Mouse (Mus musculus) MEL-GATA-1-ER (cell line): ENCODE measurements at regions not wholly inside any gene's neighbourhood (a gene's known extent, or its start where the extent isn't known, plus 50 kb on each side); places are given as distances from the start of the nearest gene placed in this dataset.

ENCODE experiments used
- DNase-seq: peaks from one replicate; pipeline ENCODE4 v3.0.0-alpha.2; 2012; ENCODE audit warnings: low read depth; ENCODE audit errors: extremely low read depth

DNA sequence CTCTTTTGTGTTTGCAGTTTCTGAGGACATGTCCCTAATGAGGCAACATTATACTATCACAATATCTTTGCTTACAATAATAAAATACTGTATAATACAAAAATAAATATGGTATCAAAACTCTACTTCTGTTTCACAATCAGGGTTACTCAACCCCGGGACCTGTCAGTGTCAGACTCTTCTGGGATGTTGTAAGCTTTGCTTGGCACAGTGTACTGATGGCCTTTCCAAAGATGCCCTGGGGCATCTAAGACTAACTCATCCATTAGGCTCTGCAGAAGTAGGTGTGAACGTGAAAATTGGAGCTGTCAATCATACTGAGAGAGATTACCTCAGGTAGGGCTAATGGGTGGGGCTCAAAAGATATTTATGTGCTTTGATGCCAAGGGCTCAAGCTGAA, 249.0 kb downstream of the Gm5447 start:
- DNase-seq: no peak

DNA sequence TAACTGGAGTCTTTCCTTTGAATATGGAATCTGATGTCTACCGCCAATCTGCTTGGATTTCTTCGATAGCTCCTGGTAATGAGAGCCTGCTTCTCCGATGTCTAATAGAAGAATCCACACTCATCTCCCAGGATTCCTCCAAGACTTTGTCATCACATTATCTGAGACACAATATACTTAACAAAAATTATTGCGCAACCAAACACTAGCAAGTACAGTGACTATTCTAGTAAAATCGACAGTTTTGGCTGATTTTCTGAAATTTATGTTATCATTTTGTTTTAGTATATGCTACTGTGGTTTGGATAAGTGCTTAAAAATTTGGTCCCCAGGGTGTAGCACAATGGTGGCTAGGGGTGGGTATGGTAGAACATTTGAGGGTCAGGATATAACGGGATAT, 266.5 kb downstream of the Gm5447 start:
- no peak for DNase-seq

GRCm38 (mm10) chr13:31248996-31249395, 275.0 kb downstream of the Gm5447 start:
- DNase-seq: no peak

DNA sequence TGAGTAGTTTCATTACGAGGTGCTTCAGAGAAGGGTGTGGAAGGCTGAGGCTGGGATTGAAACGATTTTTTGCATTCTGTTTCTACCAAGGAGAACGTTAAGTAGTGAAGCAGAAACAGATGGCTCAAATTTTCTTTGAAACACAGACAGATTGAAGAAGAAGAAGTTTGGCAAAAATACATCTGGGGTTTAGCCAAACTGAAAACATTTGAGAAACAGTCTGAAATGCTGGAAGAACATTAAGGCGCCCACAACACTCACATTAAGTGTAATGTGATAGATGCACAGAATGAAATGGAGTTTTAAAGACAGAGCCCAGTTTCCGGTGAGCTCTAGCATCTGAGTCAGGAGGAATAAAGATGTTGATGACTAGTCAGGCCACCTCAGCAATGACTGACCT, 275.5 kb downstream of the Gm5447 start:
- no peak for DNase-seq

DNA sequence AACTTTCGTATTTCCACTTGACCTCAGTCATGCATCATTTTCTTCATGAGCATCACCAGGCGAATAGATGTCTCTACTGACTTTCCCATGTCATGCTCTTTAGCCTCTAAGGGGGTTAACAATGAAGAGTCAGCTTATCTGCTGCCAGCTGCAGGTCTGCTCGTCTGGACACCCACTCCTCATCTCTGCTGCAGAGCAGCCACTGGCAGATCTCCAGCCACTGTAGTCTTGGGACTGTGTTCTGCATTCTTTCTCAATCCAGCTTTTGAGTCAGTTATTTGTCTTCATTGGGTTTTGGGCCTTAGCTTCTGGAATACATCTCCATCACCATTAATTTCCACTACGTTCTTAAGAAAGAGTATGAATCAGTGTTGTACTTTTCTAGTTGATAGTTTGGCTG, 280.0 kb downstream of the Gm5447 start:
- DNase-seq: no peak

DNA sequence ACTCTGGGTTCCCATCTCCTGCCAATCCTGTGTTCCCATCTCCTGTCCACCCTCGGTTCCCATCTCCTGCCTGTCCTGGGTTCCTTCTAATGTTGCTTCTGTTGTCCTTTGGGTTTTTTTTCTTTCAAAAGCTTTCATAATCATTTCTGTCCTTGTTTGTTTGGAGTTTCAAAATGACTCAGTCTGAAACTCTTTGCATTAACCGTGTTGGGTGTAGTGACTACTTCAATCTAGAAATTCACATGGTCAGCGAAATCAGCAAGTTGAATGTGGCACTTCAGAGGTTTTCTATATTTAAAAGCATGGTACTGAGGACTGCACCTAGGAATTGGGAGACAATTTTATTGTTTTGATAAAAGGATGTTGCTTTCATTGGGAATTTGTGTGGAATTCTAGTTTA, 280.7 kb downstream of the Gm5447 start:
- DNase-seq: no peak

DNA sequence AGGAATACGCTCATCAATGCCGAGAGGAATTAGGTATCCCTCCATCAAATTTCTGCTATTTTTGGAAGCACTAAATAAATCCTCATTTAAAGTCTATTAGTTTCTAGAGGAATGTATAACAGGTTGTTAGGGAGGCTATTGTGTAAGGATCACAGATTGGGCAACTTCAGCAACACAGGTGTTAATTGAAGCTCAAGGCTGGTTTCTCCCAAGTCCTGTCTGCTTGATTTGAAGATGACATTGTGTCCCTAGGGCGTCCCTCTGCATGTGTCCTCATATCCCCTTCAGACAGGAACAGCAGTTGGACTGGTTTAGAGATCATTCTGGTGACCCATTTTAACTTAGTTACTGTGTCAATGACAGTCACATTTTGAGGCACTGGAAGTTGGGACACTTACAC, 281.5 kb downstream of the Gm5447 start:
- DNase-seq: no peak

DNA sequence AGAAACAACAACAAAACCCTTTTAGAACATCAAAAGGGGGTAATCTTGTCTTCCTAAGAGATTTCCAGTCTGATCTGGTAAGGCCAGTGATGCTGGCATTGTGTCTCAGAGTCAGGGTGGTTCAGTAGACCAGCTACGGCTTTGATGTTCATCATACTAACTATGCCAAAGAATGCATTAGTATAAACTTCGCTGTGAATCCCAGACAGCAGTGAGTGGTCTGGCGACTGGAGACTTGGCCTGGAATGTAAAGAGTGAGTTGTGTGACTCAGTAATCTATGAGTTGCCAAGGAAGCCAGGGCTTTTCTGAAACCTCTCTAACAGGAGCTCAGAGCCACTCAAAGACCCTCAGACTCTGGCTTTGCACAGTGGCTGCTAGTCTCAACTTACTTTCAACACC, 288.1 kb upstream of the Foxq1 start:
- no peak for DNase-seq

- DNase-seq: no peak
These were observed 279.8 kb upstream of the Foxq1 start for GRCm38 (mm10) chr13:31276005-31276644.

- no peak for DNase-seq
These were observed 265.3 kb upstream of the Foxq1 start for GRCm38 (mm10) chr13:31290630-31291029.

DNA sequence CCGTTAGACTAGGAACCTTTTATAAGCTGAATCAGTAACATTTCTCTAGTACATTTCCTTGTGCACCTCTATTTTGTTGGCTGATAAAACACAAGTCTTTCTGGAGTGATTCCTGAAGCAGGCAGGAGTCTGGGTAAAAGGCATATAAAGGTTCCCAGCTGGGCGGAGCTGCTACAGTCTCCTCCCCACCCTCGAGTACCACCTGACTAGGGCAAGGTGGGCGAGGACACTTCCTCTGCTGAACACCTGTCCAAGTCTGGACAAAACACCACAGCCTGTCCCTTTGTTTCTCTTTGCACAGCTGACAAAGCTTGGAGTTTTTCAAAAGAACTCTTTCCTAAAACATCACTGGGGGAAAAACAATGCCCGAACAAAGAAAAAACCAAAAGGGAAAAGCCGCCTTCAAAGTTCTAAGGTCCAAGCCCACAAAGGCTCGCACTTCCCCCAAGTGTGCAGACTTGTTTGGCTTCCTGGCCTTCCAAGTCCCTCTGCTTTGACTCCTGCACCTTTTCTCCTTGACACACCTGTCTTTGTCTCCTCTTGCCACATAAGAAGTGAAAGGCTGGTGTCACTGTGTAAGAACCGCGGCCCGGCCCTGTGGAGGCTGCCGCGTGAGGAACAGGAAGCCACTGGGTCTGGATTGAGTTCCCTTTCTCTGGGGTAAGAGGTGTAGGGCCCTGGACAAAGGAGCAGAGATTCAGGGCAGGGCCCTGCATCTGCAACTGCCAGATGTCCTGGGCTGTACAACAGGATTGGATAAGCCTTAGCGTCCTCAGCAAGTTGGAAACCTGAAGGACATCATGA, 263.1 kb upstream of the Foxq1 start:
- no peak for DNase-seq

- DNase-seq: no peak
These were observed 261.9 kb upstream of the Foxq1 start for GRCm38 (mm10) chr13:31294011-31294410.

DNA sequence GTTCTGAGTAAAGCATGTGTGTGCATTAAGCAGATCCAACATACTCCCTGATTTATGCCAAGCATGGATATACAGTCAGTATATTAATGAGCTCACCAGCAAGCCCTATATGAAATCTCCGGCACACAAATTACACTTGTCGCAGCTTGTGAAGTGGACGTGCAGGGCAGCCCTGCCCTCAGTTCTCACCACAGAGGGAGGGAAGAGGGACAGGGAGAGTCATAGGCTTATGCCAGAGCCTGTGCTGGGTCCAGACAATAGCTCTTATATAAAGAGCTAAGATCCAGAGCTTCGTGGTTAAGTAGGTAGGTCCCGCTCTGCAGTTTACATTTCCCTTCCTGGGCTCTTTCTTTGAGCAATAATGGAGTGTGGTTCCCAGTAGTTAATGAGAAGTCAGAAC, 252.7 kb upstream of the Foxq1 start:
- no peak for DNase-seq

GRCm38 (mm10) chr13:31304286-31304865, 251.6 kb upstream of the Foxq1 start:
- no peak for DNase-seq

DNA sequence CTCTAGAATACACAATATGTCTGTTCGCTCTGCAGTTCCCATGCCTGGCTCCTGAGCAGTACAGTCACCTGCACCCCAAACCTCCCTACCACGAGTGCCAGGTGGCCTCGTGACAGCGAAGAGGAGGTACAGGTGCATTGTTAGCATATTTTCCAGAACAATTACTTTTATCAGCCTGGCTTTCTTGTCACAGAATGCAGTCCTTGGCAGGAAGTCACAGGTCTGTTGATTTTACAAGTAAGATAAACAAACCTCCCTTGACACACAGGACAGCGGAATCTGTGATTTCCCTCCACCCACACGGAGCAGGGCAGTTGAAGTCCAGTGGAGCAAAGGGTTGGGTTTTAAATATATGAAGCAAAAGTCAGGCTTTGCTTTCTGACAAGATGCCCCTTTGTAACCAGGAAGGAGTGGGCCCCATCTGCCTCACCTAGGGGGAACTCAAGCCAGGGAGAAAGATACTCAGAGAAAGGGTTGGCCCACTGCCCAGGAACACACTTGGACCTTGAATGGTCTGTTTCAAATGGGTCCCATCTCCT, 246.8 kb upstream of the Foxq1 start:
- DNase-seq: no peak

DNA sequence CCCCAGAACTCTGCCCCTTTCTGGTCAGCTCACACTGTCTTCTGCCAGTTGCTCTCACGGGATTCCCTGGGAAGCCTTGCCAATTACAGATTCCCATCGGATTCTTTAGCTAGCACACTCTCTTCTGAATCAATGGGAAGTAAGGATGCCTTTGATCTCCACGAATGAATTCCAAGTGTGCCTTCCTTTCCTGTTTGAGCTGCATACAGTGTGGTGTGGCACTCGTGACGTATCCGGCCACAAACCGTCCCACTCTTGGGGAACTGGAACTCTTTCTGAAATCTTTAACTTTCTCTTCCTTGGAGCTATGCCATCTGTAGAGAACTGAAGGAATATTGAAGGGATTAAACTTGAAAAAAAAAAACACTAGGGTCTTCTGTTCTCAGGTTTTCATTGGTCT, 243.2 kb upstream of the Foxq1 start:
- DNase-seq: no peak

GRCm38 (mm10) chr13:31313821-31314220, 242.1 kb upstream of the Foxq1 start:
- no peak for DNase-seq

- DNase-seq: no peak
These were observed 238.9 kb upstream of the Foxq1 start for GRCm38 (mm10) chr13:31317066-31317465.

DNA sequence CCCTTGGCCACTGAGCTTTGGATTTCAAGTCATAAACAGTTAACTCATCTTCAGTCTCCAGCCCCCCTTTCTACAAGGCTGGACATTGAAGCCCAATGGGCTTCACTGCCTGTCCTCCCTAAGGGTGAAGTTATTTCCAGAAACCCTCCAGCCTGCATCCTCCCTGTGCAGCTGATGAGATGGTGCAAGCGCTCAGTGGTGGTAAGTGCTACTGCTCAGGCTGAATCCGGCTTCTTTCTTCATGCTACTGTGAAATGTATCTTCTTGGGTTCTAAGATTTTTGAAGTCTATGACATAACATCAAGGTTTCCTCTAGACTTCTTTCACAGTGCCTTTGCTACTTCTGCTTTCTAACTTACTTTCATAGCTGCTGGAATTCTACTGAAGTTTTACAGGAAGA, 237.9 kb upstream of the Foxq1 start:
- no peak for DNase-seq

GRCm38 (mm10) chr13:31321411-31321810, 234.5 kb upstream of the Foxq1 start:
- DNase-seq: no peak

DNA sequence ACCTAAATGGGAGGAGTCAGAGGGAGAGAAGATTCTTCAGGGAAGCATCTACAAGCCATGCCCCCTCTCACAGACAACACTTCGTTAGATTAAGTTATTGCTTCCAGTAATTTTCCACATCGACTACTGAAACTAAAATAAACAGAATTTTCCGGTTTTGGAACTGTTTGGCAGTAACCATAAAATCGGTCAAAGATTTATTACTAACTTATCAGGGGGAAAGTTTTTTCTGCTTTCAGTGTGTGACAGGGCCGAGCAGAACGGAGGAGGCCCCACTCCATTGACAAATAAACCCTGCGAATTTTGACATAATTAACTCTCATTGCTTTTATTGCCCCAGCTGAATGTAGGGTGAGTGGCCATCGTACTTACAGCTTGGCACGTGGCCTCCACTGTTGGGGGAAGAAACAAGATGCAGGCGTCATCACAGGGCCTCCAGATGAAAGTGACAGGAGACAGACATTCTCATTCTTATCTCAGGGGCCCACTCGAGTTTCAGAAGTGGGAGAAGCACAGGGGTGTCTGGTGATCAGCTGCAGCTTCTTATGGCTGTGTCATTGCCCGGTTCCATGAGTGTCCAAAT, 229.6 kb upstream of the Foxq1 start:
- no peak for DNase-seq

GRCm38 (mm10) chr13:31327511-31327951, 228.4 kb upstream of the Foxq1 start:
- DNase-seq: no peak
